In the genomic region with DNA sequence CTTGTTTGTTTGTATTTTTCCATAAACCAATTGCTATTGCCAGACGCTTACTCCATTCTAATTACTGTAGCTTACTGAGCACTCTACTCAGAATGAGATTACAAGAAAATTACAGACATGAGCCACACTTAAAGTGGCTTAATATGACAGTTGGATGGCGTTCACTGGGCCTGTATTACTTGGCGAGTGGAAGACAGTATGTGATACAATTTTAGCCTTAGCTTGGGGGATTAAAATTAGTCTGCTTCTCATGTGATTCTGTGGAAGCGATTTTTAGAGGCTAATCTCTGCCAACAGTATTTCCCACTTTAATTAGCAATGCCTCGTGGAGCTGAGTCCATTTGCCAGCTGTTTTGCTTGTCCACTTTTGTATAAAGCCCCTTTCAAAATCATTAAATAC, we compare ENCODE assay signal across 17 mouse cellular contexts.
"Had no signal": no experiment of that assay in that cellular context is flagged by ENCODE, and none has a peak within 500 bp of the region (broad histone marks: within the 10 kb centered on the region; RNA-seq: fewer than 3 reads in every experiment).

No protein-coding gene starts in this region.

- DNase-seq: kidney, adult 2 months; kidney, postnatal 14 days; liver, embryonic 13.5 days; liver, postnatal 0 days; lung, postnatal 14 days; midbrain, embryonic 14.5 days; right cerebral cortex, adult 18-20 months; right cerebral cortex, postnatal 25 days; thymus, postnatal 14 days had no signal

- H3K9ac ChIP-seq: kidney, embryonic 15.5 days; liver, embryonic 13.5 days; liver, postnatal 0 days; lung, embryonic 15.5 days; neural tube, embryonic 12.5 days had no signal

- H3K27ac ChIP-seq: kidney, embryonic 15.5 days; left cerebral cortex, adult 2 months; limb, embryonic 10.5 days; liver, embryonic 13.5 days; lung, embryonic 15.5 days; macrophage; neural tube, embryonic 12.5 days; stomach, postnatal 0 days had no signal

- H3K9me3 ChIP-seq: kidney, embryonic 15.5 days; limb, embryonic 10.5 days; liver, embryonic 13.5 days; lung, embryonic 15.5 days; neural tube, embryonic 12.5 days had no signal

- H3K4me3 ChIP-seq: kidney, embryonic 15.5 days; left cerebral cortex, adult 2 months; limb, embryonic 10.5 days; liver, embryonic 13.5 days; lung, embryonic 15.5 days; megakaryocyte, embryonic 14.5 days; neural tube, embryonic 12.5 days had no signal

- H3K27me3 ChIP-seq: kidney, embryonic 15.5 days; liver, embryonic 13.5 days; lung, embryonic 15.5 days; megakaryocyte, embryonic 14.5 days; neural tube, embryonic 12.5 days had no signal

- H3K36me3 ChIP-seq: kidney, embryonic 15.5 days; limb, embryonic 10.5 days; liver, embryonic 13.5 days; lung, embryonic 15.5 days; neural tube, embryonic 12.5 days had no signal

- H3K4me1 ChIP-seq: kidney, embryonic 15.5 days; limb, embryonic 10.5 days; liver, embryonic 13.5 days; lung, embryonic 15.5 days; megakaryocyte, embryonic 14.5 days; neural tube, embryonic 12.5 days had no signal

- ATAC-seq: liver, postnatal 0 days had no signal

- H3K4me2 ChIP-seq: kidney, embryonic 15.5 days; liver, embryonic 13.5 days; lung, embryonic 15.5 days; neural tube, embryonic 12.5 days had no signal
